Mouse (Mus musculus) kidney, embryonic 16.5 days (tissue): Measurements from ENCODE around the gene Dgki. TPM values are rescaled to one million over a fixed set of nuclear protein-coding genes. Genes with fewer than 3 reads are reported as not detected.

Experiments
- ATAC-seq: fragments of 200-750 bp; cut with Nextera tagmentation; 2 replicates; pipeline ENCODE4 v1.8.0; 2017; ENCODE audit warnings: moderate TSS enrichment; ENCODE audit not compliant: low FRiP score, low TSS enrichment
- H3K27ac ChIP-seq: fragments of 300-500 bp; sonication (generic); 2 replicates; pipeline ENCODE4 v1.5.1; 2014; ENCODE audit warnings: low read length
- H3K27me3 ChIP-seq: fragments of 300-500 bp; sonication (generic); 2 replicates; pipeline ENCODE4 v1.6.1; 2014; ENCODE audit warnings: low read length, control low read depth, mixed read lengths; ENCODE audit not compliant: insufficient read depth
- H3K36me3 ChIP-seq: fragments of 300-500 bp; sonication (generic); 2 replicates; pipeline ENCODE4 v1.6.1; 2014; ENCODE audit warnings: low read length, control low read depth, mixed read lengths; ENCODE audit not compliant: insufficient read depth
- H3K4me1 ChIP-seq: fragments of 300-500 bp; sonication (generic); 2 replicates; pipeline ENCODE4 v1.6.1; 2014; ENCODE audit warnings: low read length, control low read depth, mixed read lengths; ENCODE audit not compliant: insufficient read depth
- H3K4me2 ChIP-seq: fragments of 300-500 bp; sonication (generic); replicated peaks from 2 replicates; pipeline ENCODE4 v1.6.1; 2014; ENCODE audit warnings: low read depth, low read length
- H3K4me3 ChIP-seq: fragments of 300-500 bp; sonication (generic); 2 replicates; pipeline ENCODE4 v1.5.1; 2014; ENCODE audit warnings: mild to moderate bottlenecking, low read length
- H3K9ac ChIP-seq: fragments of 300-500 bp; sonication (generic); replicated peaks from 2 replicates; pipeline ENCODE4 v1.6.1; 2014; ENCODE audit warnings: low read length
- H3K9me3 ChIP-seq: fragments of 300-500 bp; sonication (generic); 2 replicates; pipeline ENCODE4 v1.6.1; 2016; ENCODE audit warnings: low read length, control low read depth
- WGBS: fragments of 180-500 bp; shearing (Covaris S2); extraction: QIAGEN DNeasy Blood & Tissue Kit; methylation state at CpG from one replicate; pipeline ENCODE4 v1.1.7; 2014; 5-methylcytosine and 5-hydroxymethylcytosine counted together
- polyA plus RNA-seq: library from polyadenylated mRNA; unstranded; fragments of >200 nt; fragmentation: Nextera tagmentation; extraction: Ambion mirVana; gene quantifications from 2 replicates; pipeline ENCODE4 v1.2.1, GENCODE M21; 2015

Dgki gene
- polyA plus RNA-seq, 1 experiment from 2014 or later, result 0.74 TPM

- Histone ChIP-seq H3K27me3 (no peaks in the 10 kb centered on the region), H3K4me2 (no peak overlapping the region), H3K4me3 (no peak overlapping the region), H3K36me3 (no peaks in the 10 kb centered on the region), H3K9ac (no peak overlapping the region), H3K4me1 (no peaks in the 10 kb centered on the region), H3K27ac (no peak overlapping the region), H3K9me3 (no peaks in the 10 kb centered on the region)
- WGBS, result 67% methylated on average over 7 of the region's 7 CpGs
- no peak for ATAC-seq
Measured at GRCm38 (mm10) chr6:36850422-36851129, 449.4 kb downstream of the Dgki start.

- Histone ChIP-seq H3K36me3 (no peaks in the 10 kb centered on the region), H3K9ac (no peak overlapping the region), H3K4me3 (no peak overlapping the region), H3K27me3 (no peaks in the 10 kb centered on the region), H3K4me1 (peaks cover 6% of the 10 kb centered on the region), H3K27ac (no peak overlapping the region), H3K4me2 (no peak overlapping the region), H3K9me3 (no peaks in the 10 kb centered on the region)
- 86% methylated on average over 1 of the region's 1 CpGs for WGBS
- ATAC-seq, result no peak
Measured at GRCm38 (mm10) chr6:36845288-36845687, 454.7 kb downstream of the Dgki start.

GRCm38 (mm10) chr6:36844258-36844657, 455.7 kb downstream of the Dgki start:
- Histone ChIP-seq H3K4me1 (peaks cover 6% of the 10 kb centered on the region), H3K27me3 (no peaks in the 10 kb centered on the region), H3K4me2 (no peak overlapping the region), H3K36me3 (no peaks in the 10 kb centered on the region), H3K27ac (no peak overlapping the region), H3K9ac (no peak overlapping the region), H3K4me3 (no peak overlapping the region), H3K9me3 (no peaks in the 10 kb centered on the region)
- WGBS, result 71% methylated on average over 6 of the region's 6 CpGs
- ATAC-seq, result no peak

- no peaks in the 10 kb centered on the region for H3K9me3 ChIP-seq
- no peak overlapping the region for H3K4me2 ChIP-seq
- no peak overlapping the region for H3K4me3 ChIP-seq
- no peak overlapping the region for H3K9ac ChIP-seq
- no peaks in the 10 kb centered on the region for H3K27me3 ChIP-seq
- H3K27ac ChIP-seq, result no peak overlapping the region
- 58% methylated on average over 3 of the region's 3 CpGs for WGBS
- H3K36me3 ChIP-seq, result no peaks in the 10 kb centered on the region
- peaks cover 6% of the 10 kb centered on the region for H3K4me1 ChIP-seq
- no peak for ATAC-seq
Measured at GRCm38 (mm10) chr6:36843031-36843488, 456.9 kb downstream of the Dgki start.

GRCm38 (mm10) chr6:36842101-36842922, 457.7 kb downstream of the Dgki start:
- WGBS, result 60% methylated on average over 5 of the region's 5 CpGs
- Histone ChIP-seq H3K4me3 (no peak overlapping the region), H3K9me3 (no peaks in the 10 kb centered on the region), H3K9ac (no peak overlapping the region), H3K4me1 (peaks cover 6% of the 10 kb centered on the region), H3K27me3 (no peaks in the 10 kb centered on the region), H3K36me3 (no peaks in the 10 kb centered on the region), H3K4me2 (no peak overlapping the region), H3K27ac (no peak overlapping the region)
- peak; percentile 46; the same call in 1 of the 2 replicates for ATAC-seq

GRCm38 (mm10) chr6:36841701-36842100, 458.3 kb downstream of the Dgki start:
- 42% methylated on average over 3 of the region's 3 CpGs for WGBS
- ATAC-seq, result no peak

GRCm38 (mm10) chr6:36841174-36841573, 458.8 kb downstream of the Dgki start:
- peaks cover 6% of the 10 kb centered on the region for H3K4me1 ChIP-seq
- ATAC-seq, result no peak
- H3K27me3 ChIP-seq, result no peaks in the 10 kb centered on the region
- no peaks in the 10 kb centered on the region for H3K9me3 ChIP-seq
- H3K4me3 ChIP-seq, result no peak overlapping the region
- H3K4me2 ChIP-seq, result no peak overlapping the region
- no peak overlapping the region for H3K9ac ChIP-seq
- H3K27ac ChIP-seq, result no peak overlapping the region
- no peaks in the 10 kb centered on the region for H3K36me3 ChIP-seq

More at GRCm38 (mm10) chr6:36841701-36842100, 458.3 kb downstream of the Dgki start:
- Histone ChIP-seq H3K4me1 (peaks cover 6% of the 10 kb centered on the region), H3K4me3 (no peak overlapping the region), H3K9me3 (no peaks in the 10 kb centered on the region), H3K4me2 (no peak overlapping the region), H3K27me3 (no peaks in the 10 kb centered on the region), H3K9ac (no peak overlapping the region), H3K36me3 (no peaks in the 10 kb centered on the region), H3K27ac (no peak overlapping the region)

GRCm38 (mm10) chr6:36838747-36839146, 461.2 kb downstream of the Dgki start:
- Histone ChIP-seq H3K9me3 (no peaks in the 10 kb centered on the region), H3K36me3 (no peaks in the 10 kb centered on the region), H3K4me3 (no peak overlapping the region), H3K27me3 (no peaks in the 10 kb centered on the region), H3K9ac (no peak overlapping the region), H3K4me1 (peaks cover 6% of the 10 kb centered on the region), H3K27ac (no peak overlapping the region), H3K4me2 (no peak overlapping the region)
- ATAC-seq, result no peak
- 100% methylated on average over 1 of the region's 1 CpGs for WGBS

GRCm38 (mm10) chr6:36835351-36835750, 464.6 kb downstream of the Dgki start:
- H3K9me3 ChIP-seq, result no peaks in the 10 kb centered on the region
- H3K36me3 ChIP-seq, result no peaks in the 10 kb centered on the region
- H3K27me3 ChIP-seq, result no peaks in the 10 kb centered on the region
- H3K4me3 ChIP-seq, result no peak overlapping the region
- WGBS, result 78% methylated on average over 3 of the region's 3 CpGs
- no peak overlapping the region for H3K4me2 ChIP-seq
- no peak overlapping the region for H3K27ac ChIP-seq
- H3K9ac ChIP-seq, result no peak overlapping the region
- no peak for ATAC-seq
- no peaks in the 10 kb centered on the region for H3K4me1 ChIP-seq
